Mouse (Mus musculus) limb, embryonic 12.5 days (tissue): ENCODE data around the gene Ptgdr2. TPM values are rescaled to one million over a fixed set of nuclear protein-coding genes. Genes with fewer than 3 reads are reported as not detected.
A peak's percentile ranks its signal among the peaks of the same experiment; 100 is the strongest.

Source experiments
- ATAC-seq: fragments of 200-750 bp; cut with Nextera tagmentation; 2 replicates; pipeline ENCODE4 v1.8.0; 2017; ENCODE audit warnings: low read depth, moderate TSS enrichment; ENCODE audit not compliant: insufficient number of reproducible peaks, insufficient read depth, low FRiP score, low TSS enrichment
- H3K27ac ChIP-seq: fragments of 300-500 bp; sonication (generic); 2 replicates; pipeline ENCODE4 v1.5.1; 2016; ENCODE audit warnings: mild to moderate bottlenecking, moderate library complexity
- H3K27me3 ChIP-seq: fragments of 300-500 bp; sonication (generic); 2 replicates; pipeline ENCODE4 v1.6.1; 2016; ENCODE audit warnings: mild to moderate bottlenecking, moderate library complexity
- H3K36me3 ChIP-seq: fragments of 300-500 bp; sonication (generic); 2 replicates; pipeline ENCODE4 v1.6.1; 2016; ENCODE audit warnings: mild to moderate bottlenecking, moderate library complexity
- H3K4me1 ChIP-seq: fragments of 300-500 bp; sonication (generic); replicated peaks from 2 replicates; pipeline ENCODE4 v1.6.1; 2016
- H3K4me2 ChIP-seq: fragments of 300-500 bp; sonication (generic); 2 replicates; pipeline ENCODE4 v1.6.1; 2016; ENCODE audit warnings: mild to moderate bottlenecking, moderate library complexity
- H3K4me3 ChIP-seq: fragments of 300-500 bp; sonication (generic); replicated peaks from 2 replicates; pipeline ENCODE4 v1.5.1; 2016; ENCODE audit warnings: mild to moderate bottlenecking
- H3K9ac ChIP-seq: fragments of 300-500 bp; sonication (generic); replicated peaks from 2 replicates; pipeline ENCODE4 v1.6.1; 2016; ENCODE audit warnings: mild to moderate bottlenecking, moderate library complexity
- H3K9me3 ChIP-seq: fragments of 300-500 bp; sonication (generic); 2 replicates; pipeline ENCODE4 v1.6.1; 2016; ENCODE audit warnings: mild to moderate bottlenecking, moderate library complexity
- WGBS: fragments of 180-500 bp; shearing (Covaris S2); methylation state at CpG from one replicate; pipeline ENCODE4 v1.1.7; 2016; 5-methylcytosine and 5-hydroxymethylcytosine counted together
- polyA plus RNA-seq: library from polyadenylated mRNA; unstranded; fragments of >200 nt; fragmentation: Nextera tagmentation; extraction: Ambion mirVana; gene quantifications from 2 replicates; pipeline ENCODE4 v1.2.1, GENCODE M21; 2016

Gene Ptgdr2
- 0.10 TPM in 1 of 2 replicates, not detected in the other for polyA plus RNA-seq

DNA sequence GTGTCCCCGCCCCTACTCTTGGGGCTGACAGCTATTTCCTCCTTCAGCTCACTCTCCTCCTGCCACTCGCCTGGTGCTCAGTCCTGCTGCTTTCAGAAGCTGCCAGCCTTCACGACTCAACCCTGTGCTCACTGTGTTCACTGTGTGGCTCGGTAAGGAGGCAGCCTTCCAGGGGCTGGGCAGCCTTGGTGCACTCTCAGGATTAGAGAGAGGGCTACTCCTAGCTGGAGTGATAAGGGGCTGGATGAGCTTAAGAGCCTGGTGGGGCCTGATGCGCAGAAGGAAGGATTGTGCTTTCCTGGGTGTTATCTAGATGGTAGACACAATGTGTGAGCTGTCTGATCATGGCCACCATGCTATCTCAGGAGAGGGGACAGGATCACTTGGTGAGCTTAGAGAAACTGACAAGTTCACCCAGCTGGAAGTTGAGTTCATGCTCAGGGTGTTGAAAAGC lies at the start of gene Ptgdr2:
Ptgdr2 (plus strand) TSS at position 51 of the 454 bp plus-strand sequence.
- no peaks in the 10 kb centered on the region for H3K9me3 ChIP-seq
- H3K9ac ChIP-seq = no peak within 1 kb of the TSS
- ATAC-seq = no peak
- H3K27ac ChIP-seq = no peak within 1 kb of the TSS
- H3K27me3 ChIP-seq = no peaks in the 10 kb centered on the region
- 40% methylated on average over 5 of the region's 5 CpGs for WGBS
- H3K4me3 ChIP-seq = no peak within 1 kb of the TSS
- no peak within 1 kb of the TSS for H3K4me2 ChIP-seq
- peaks cover 3% of the 10 kb centered on the region for H3K36me3 ChIP-seq
- H3K4me1 ChIP-seq = peaks cover 12% of the 10 kb centered on the region; the same call in 1 of the 2 replicates

DNA sequence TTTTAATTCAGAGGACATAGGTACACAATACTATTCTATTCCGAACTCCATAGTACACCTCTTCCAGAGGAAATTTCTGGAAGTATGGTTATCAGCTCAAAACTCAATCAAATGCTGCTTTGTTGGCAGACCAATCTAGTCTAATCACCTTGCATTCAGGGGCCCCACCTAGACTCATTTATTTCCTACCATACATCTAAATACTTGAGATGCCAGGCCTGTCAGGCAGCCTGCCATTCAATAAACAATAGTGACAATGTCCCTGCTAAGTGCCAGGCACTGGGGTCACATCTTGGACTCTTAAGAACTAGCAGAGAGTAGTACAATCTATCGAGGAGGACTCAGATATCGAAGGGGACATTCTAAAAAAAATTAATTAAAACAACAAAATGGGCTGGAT lies 44.8 kb upstream of the Ptgdr2 start:
- Histone ChIP-seq H3K4me1 (peaks cover 15% of the 10 kb centered on the region), H3K4me2 (no peak overlapping the region), H3K4me3 (no peak overlapping the region), H3K9ac (no peak overlapping the region), H3K27ac (no peak overlapping the region), H3K27me3 (no peaks in the 10 kb centered on the region), H3K36me3 (0 out of 2 replicates have a peak, but pooled peaks cover under 1% of the 10 kb centered on the region), H3K9me3 (no peaks in the 10 kb centered on the region)
- no peak for ATAC-seq
- 93% methylated on average over 3 of the region's 3 CpGs for WGBS

DNA sequence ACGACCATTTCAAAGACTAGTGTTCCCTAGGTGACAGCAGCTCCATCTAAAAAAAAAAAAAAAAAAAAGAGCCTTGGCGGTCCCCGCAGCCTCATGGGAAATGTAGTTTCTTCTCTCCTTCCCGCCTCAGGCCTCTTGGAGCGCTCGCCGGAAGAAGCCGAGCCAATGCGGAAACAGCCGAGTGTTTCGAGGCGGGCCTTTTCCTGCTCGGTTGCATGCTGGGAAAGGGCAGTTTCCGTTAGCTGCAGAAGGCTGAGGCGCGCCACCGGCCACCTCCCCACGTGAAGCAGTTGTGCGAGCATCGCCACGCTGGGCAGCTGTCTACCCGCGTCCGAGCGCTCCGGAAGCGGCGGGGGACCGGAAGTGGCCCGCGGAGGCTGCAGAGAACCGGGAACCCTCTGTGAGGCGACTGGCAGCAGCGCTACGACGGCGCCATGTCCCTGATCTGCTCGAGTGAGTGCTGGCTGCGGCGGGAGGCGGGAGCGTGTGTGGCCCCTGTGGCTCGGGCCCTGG lies 41.9 kb upstream of the Ptgdr2 start, which contains the start of gene Prpf19:
Prpf19 (plus strand) TSS at position 216 of the 513 bp plus-strand sequence.
- peak within 1 kb of the TSS; percentile 94 for H3K27ac ChIP-seq
- peak within 1 kb of the TSS; percentile 92 for H3K4me3 ChIP-seq
- H3K9me3 ChIP-seq = no peaks in the 10 kb centered on the region
- H3K4me2 ChIP-seq = peak within 1 kb of the TSS; percentile 77
- peak within 1 kb of the TSS; percentile 87 for H3K9ac ChIP-seq
- peak; percentile 90 for ATAC-seq
- H3K27me3 ChIP-seq = no peaks in the 10 kb centered on the region
- peaks cover 15% of the 10 kb centered on the region for H3K4me1 ChIP-seq
- peaks cover 29% of the 10 kb centered on the region for H3K36me3 ChIP-seq
- under 1% methylated on average over 43 of the region's 43 CpGs for WGBS

DNA sequence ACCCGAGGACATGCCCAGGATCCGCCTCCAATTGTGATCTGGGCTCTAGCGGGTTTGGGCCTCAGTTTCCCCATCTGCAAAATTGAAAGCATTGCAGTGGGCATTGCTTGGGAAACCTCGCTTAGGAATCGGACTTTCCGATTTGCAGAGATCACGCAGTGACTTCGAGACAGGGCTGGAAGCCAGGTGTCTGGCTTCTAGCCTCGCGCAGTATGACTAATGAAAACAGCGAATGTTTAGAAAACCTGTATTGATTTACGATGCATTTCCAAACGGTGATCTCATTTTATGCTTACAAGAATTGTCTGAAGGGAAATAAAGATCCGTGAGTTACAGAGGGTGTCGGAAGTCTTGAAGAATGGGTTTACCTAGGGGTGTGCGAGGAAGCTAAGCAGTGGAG lies 41.3 kb upstream of the Ptgdr2 start:
- no peaks in the 10 kb centered on the region for H3K9me3 ChIP-seq

DNA sequence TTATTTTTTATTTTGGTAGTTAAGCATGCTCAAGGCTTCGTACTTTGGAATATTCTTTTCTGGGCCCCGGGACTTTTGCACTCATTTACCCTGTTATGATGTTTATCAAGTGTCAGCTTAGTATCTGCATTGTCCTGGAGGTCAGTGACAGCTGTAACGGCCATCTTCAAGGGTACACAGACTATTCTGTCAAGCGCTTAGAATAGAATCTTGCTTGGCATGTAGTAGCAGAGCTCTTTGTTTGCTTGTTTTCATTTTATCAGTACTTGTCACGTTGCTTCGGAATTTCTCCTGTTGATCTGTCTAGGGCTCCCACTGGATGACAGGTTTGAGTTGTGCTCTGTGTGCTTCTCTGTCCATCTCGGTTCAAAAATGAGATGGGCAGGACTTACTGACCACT lies 40.1 kb upstream of the Ptgdr2 start:
- Histone ChIP-seq H3K36me3 (peaks cover 47% of the 10 kb centered on the region), H3K4me2 (peak overlapping the region; percentile 77), H3K9ac (0 out of 2 replicates have a peak overlapping the region, but pooled peaks have one; percentile 87), H3K27me3 (no peaks in the 10 kb centered on the region), H3K9me3 (no peaks in the 10 kb centered on the region), H3K4me1 (peaks cover 15% of the 10 kb centered on the region), H3K4me3 (no peak overlapping the region; the same call in 1 of the 2 replicates), H3K27ac (no peak overlapping the region)
- 90% methylated on average over 7 of the region's 7 CpGs for WGBS
- ATAC-seq = no peak

More for the DNA sequence above, 41.3 kb upstream of the Ptgdr2 start:
- Histone ChIP-seq H3K4me3 (peak overlapping the region; percentile 92), H3K9ac (peak overlapping the region; percentile 87), H3K36me3 (peaks cover 36% of the 10 kb centered on the region), H3K4me2 (peak overlapping the region; percentile 77), H3K27ac (peak overlapping the region; percentile 94), H3K27me3 (no peaks in the 10 kb centered on the region), H3K4me1 (peaks cover 15% of the 10 kb centered on the region)
- ATAC-seq = no peak
- WGBS = 2% methylated on average over 16 of the region's 16 CpGs

DNA sequence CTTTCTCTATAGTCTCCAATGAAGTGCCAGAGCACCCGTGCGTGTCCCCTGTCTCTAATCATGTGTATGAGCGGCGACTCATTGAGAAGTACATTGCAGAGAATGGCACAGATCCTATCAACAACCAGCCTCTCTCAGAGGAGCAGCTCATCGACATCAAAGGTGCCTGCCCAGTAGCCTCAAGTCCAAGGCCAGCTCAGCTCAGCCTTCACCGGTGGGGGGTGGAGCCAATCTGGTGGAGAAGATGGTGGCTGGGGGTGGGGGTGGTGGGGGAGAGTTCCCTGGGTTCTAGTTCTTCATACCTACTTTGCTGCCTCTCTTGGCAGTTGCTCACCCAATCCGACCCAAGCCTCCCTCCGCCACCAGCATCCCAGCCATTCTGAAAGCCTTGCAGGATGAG lies 39.5 kb upstream of the Ptgdr2 start:
- no peaks in the 10 kb centered on the region for H3K9me3 ChIP-seq
- H3K4me1 ChIP-seq = peaks cover 15% of the 10 kb centered on the region
- no peak overlapping the region for H3K9ac ChIP-seq
- H3K4me3 ChIP-seq = no peak overlapping the region
- H3K4me2 ChIP-seq = no peak overlapping the region
- H3K36me3 ChIP-seq = peaks cover 53% of the 10 kb centered on the region
- no peak overlapping the region for H3K27ac ChIP-seq
- no peak for ATAC-seq
- no peaks in the 10 kb centered on the region for H3K27me3 ChIP-seq
- WGBS = 87% methylated on average over 8 of the region's 8 CpGs

DNA sequence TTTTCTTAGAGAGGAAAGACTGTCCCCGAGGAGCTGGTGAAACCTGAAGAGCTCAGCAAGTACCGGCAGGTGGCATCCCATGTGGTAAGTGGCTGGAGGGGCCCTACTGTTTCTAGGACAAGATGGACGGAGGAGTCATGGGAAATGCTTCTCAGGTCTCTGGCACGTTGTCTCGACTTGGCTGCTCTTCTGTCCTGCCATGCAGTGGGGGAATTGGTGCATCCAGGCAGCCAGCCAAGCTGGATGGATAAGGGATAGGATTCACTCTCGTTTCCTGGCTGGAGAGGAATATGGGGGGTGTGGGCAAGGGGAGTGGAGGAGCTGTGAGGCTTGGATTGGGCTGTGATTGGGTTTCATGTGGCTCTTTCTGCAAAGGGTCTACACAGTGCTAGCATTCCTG lies 36.6 kb upstream of the Ptgdr2 start:
- Histone ChIP-seq H3K36me3 (peaks cover 82% of the 10 kb centered on the region), H3K9me3 (no peaks in the 10 kb centered on the region), H3K9ac (no peak overlapping the region), H3K27ac (no peak overlapping the region), H3K4me2 (no peak overlapping the region), H3K4me3 (no peak overlapping the region), H3K27me3 (no peaks in the 10 kb centered on the region), H3K4me1 (peaks cover 17% of the 10 kb centered on the region)
- ATAC-seq = no peak
- WGBS = 87% methylated on average over 6 of the region's 6 CpGs

DNA sequence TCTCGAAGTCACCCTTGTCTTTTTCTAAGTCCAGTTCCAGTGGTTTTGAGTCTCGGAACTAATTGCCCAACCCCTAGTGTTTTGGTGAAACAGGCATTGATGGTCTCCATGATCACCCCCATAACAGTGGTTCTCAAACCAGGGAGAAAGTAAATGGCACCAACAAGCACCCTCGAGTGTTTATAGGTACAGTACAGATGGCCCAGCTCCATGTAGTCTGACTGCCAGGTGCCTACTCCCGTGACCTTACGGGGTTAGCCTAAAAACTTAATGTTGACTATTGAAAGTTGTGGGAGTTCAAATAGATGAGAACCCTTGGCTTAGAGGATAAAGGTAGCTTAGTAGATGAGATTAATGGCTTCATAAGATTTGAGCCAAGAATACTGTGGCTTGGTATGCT lies 35.9 kb upstream of the Ptgdr2 start:
- H3K9ac ChIP-seq = no peak overlapping the region
- no peak overlapping the region for H3K4me3 ChIP-seq
- no peaks in the 10 kb centered on the region for H3K27me3 ChIP-seq
- peaks cover 20% of the 10 kb centered on the region for H3K4me1 ChIP-seq
- 95% methylated on average over 5 of the region's 5 CpGs for WGBS
- no peaks in the 10 kb centered on the region for H3K9me3 ChIP-seq
- H3K36me3 ChIP-seq = peaks cover 89% of the 10 kb centered on the region
- no peak overlapping the region for H3K4me2 ChIP-seq
- ATAC-seq = no peak
- no peak overlapping the region for H3K27ac ChIP-seq

DNA sequence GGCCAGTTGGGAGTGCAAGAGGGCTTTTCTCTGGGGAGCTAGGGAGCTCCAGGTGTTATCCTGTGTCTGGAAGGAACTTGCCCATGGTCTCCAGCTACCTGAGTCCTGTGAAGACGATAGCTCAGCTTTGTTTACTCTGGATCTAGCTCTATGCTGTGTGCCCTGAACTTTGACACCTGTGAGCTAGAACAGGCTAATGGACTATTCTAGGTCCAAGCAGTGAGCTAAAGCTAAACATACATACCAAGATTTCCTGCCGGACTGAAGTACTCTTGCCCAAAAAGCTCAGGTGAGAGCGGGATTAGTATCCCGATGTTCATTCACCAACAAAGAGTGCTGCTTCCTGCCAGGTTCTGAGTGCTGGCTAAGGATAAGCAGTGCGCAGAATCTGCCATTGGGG lies 32.4 kb upstream of the Ptgdr2 start:
- H3K36me3 ChIP-seq = peaks cover 87% of the 10 kb centered on the region
- peaks cover 15% of the 10 kb centered on the region for H3K4me1 ChIP-seq
- peak overlapping the region; percentile 72 for H3K27ac ChIP-seq
- no peak for ATAC-seq
- H3K9me3 ChIP-seq = no peaks in the 10 kb centered on the region
- no peak overlapping the region for H3K9ac ChIP-seq
- H3K27me3 ChIP-seq = no peaks in the 10 kb centered on the region
- H3K4me3 ChIP-seq = no peak overlapping the region
- WGBS = 91% methylated on average over 5 of the region's 5 CpGs
- H3K4me2 ChIP-seq = no peak overlapping the region

DNA sequence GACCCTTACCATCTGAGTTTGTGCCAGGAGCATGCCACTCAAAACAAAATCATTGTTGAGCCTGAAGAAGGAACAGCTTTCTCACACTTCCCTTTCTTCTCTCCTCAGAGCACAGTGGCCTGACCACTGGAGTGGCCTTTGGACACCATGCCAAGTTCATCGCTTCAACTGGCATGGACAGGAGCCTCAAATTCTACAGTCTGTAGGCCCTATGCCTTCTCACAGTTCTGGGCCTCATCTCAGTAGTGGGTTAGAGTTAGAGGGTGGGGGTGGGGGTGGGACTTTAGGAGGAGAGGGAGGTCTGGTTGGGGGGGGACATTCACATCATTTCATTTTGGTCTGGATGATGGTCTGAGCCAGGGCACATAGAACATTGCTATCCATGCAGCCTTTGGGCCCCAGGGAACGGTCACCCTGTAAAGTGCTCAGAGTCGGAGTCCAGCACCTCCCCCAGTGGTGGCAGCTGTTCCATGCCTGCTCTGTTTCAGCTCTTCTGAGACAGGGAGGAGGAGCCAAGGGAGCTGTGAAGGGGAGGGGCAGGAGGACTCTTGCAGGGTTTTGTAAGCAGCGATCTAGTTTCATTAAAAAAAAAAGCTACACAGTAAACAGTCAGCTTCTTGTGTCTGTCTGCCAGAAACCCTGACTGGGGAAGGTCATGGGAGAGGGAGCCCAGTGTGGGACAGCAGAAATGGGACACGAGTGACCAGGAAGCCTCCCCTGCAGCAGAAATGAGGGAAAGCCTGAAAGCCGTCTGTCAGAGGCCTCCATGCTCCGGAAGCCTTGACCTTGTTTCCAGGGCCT lies 31.8 kb upstream of the Ptgdr2 start:
- H3K4me3 ChIP-seq = no peak overlapping the region
- peak overlapping the region; percentile 23; the same call in 1 of the 2 replicates for H3K4me2 ChIP-seq
- no peaks in the 10 kb centered on the region for H3K27me3 ChIP-seq
- peak; percentile 52; the same call in 1 of the 2 replicates for ATAC-seq
- peak overlapping the region; percentile 82 for H3K27ac ChIP-seq
- H3K36me3 ChIP-seq = peaks cover 81% of the 10 kb centered on the region
- 51% methylated on average over 7 of the region's 7 CpGs for WGBS
- no peak overlapping the region for H3K9ac ChIP-seq
- no peaks in the 10 kb centered on the region for H3K9me3 ChIP-seq
- H3K4me1 ChIP-seq = peaks cover 15% of the 10 kb centered on the region

DNA sequence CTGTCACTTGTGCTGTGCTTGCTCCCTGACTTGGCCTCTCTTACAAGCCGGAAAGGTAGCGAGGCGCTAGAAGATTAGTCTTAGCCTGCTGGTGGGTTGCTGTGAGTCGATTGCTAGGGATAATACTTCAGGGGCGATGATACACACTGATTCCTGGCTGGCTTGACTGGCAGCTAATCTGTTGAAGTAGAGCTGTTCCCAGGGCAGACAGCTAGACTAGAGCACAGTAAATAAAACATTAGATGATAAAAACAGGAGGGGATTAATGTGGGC lies 31.3 kb upstream of the Ptgdr2 start:
- peak overlapping the region; percentile 23; the same call in 1 of the 2 replicates for H3K4me2 ChIP-seq
- WGBS = 78% methylated on average over 5 of the region's 5 CpGs
- H3K27ac ChIP-seq = peak overlapping the region; percentile 82

More for the DNA sequence above, 31.3 kb upstream of the Ptgdr2 start:
- H3K4me1 ChIP-seq = peaks cover 15% of the 10 kb centered on the region
- H3K9me3 ChIP-seq = no peaks in the 10 kb centered on the region
- H3K9ac ChIP-seq = no peak overlapping the region
- H3K27me3 ChIP-seq = no peaks in the 10 kb centered on the region
- ATAC-seq = no peak
- no peak overlapping the region for H3K4me3 ChIP-seq
- peaks cover 76% of the 10 kb centered on the region for H3K36me3 ChIP-seq
